Mouse (Mus musculus) frontal cortex, adult 2 months (tissue): ENCODE data around the gene Ryk. TPM values are rescaled to one million over a fixed set of nuclear protein-coding genes. Genes with fewer than 3 reads are reported as not detected.
"Not testable (repeated sequence)": the region's sequence is repeated elsewhere in the genome, so short reads cannot be mapped to it uniquely, and the experiment has no call there.

Source experiments
- DNase-seq, 2 experiments: peaks; one replicate each; pipeline ENCODE4 v3.0.0; 2022; ENCODE audit warnings: low spot score in 1 of 2; ENCODE audit errors: extremely low spot score in 1 of 2
- polyA plus RNA-seq: library from polyadenylated mRNA; depleted of rRNA; stranded (reverse); fragments of >200 nt; gene quantifications from 2 replicates; pipeline ENCODE4 v1.2.3, GENCODE M21; 2012

Gene Ryk
- polyA plus RNA-seq, 1 experiment = 36.9 TPM

- no peak for DNase-seq
Measured at GRCm38 (mm10) chr9:102899916-102900315, 65.2 kb downstream of the Ryk start.

GRCm38 (mm10) chr9:102902308-102902707 lies 67.6 kb downstream of the Ryk start:
- DNase-seq = no peak

- DNase-seq = no peak
Measured at GRCm38 (mm10) chr9:102904952-102905351, 70.2 kb downstream of the Ryk start.

GRCm38 (mm10) chr9:102906781-102907180 lies 72.1 kb downstream of the Ryk start:
- DNase-seq = no peak

GRCm38 (mm10) chr9:102907521-102908246 lies 73.0 kb downstream of the Ryk start:
- DNase-seq = no peak

- no peak for DNase-seq
Measured at GRCm38 (mm10) chr9:102911526-102911925, 76.8 kb downstream of the Ryk start.

- no peak for DNase-seq
Measured at GRCm38 (mm10) chr9:102912516-102913035, 77.9 kb downstream of the Ryk start.

GRCm38 (mm10) chr9:102913597-102913996 lies 78.9 kb downstream of the Ryk start:
- DNase-seq = not testable (repeated sequence)

GRCm38 (mm10) chr9:102914583-102914982 lies 79.9 kb downstream of the Ryk start:
- DNase-seq = peak in 1 of 2 experiments; percentile 59

- no peak for DNase-seq
Measured at GRCm38 (mm10) chr9:102915292-102915854, 80.7 kb downstream of the Ryk start.

- DNase-seq = no peak
Measured at GRCm38 (mm10) chr9:102916076-102916475, 81.4 kb downstream of the Ryk start.

- DNase-seq = no peak
Measured at GRCm38 (mm10) chr9:102917532-102918129, 82.9 kb downstream of the Ryk start.

GRCm38 (mm10) chr9:102919486-102919885 lies 84.8 kb downstream of the Ryk start:
- DNase-seq = no peak

GRCm38 (mm10) chr9:102921791-102922190 lies 87.1 kb downstream of the Ryk start:
- DNase-seq = no peak

GRCm38 (mm10) chr9:102922866-102923434 lies 88.2 kb downstream of the Ryk start:
- peak in 1 of 2 experiments; percentile 30 for DNase-seq

GRCm38 (mm10) chr9:102923836-102924235 lies 89.1 kb downstream of the Ryk start:
- DNase-seq = no peak

- DNase-seq = no peak
Measured at GRCm38 (mm10) chr9:102924627-102925316, 90.1 kb downstream of the Ryk start.

GRCm38 (mm10) chr9:102926137-102926536 lies 91.4 kb downstream of the Ryk start:
- DNase-seq = no peak

GRCm38 (mm10) chr9:102929776-102930175 lies 95.1 kb downstream of the Ryk start:
- DNase-seq = no peak

- DNase-seq = no peak
Measured at GRCm38 (mm10) chr9:102933925-102934721, 99.4 kb downstream of the Ryk start.
